Mouse (Mus musculus): ENCODE data around the gene Calu. TPM values are rescaled to one million over a fixed set of nuclear protein-coding genes. Genes with fewer than 3 reads are reported as not detected.
"Not testable (repeated sequence)": the region's sequence is repeated elsewhere in the genome, so short reads cannot be mapped to it uniquely, and the experiment has no call there.

Gene Calu
- polyA plus RNA-seq, 1 experiment from 2014 or later, result 409 TPM

- H3K27ac ChIP-seq (replicated peaks), result no peak overlapping the region
These were observed 25.7 kb upstream of the Calu start for GRCm38 (mm10) chr6:29322147-29322546.

GRCm38 (mm10) chr6:29322735-29323134, 25.1 kb upstream of the Calu start:
- H3K36me3 ChIP-seq, result no peaks in the 10 kb centered on the region
- H3K27ac ChIP-seq (replicated peaks), result no peak overlapping the region
- no peaks in the 10 kb centered on the region for H3K9me3 ChIP-seq
- peaks cover 8% of the 10 kb centered on the region for H3K4me1 ChIP-seq
- H3K4me3 ChIP-seq, result no peak overlapping the region
- WGBS, result 49% methylated on average over 4 of the region's 4 CpGs
- no peak overlapping the region for H3K9ac ChIP-seq
- H3K27me3 ChIP-seq (replicated peaks), result peaks cover 3% of the 10 kb centered on the region; the same call in 1 of the 2 replicates
- no peak overlapping the region for H3K4me2 ChIP-seq
- no peak for ATAC-seq (ENCODE audit: extremely low read depth, insufficient number of reproducible peaks, low FRiP score, low TSS enrichment)

More at GRCm38 (mm10) chr6:29322147-29322546, 25.7 kb upstream of the Calu start:
- Histone ChIP-seq H3K4me2 (no peak overlapping the region), H3K4me1 (peaks cover 8% of the 10 kb centered on the region), H3K9me3 (no peaks in the 10 kb centered on the region), H3K36me3 (no peaks in the 10 kb centered on the region), H3K9ac (no peak overlapping the region), H3K27me3 (replicated peaks) (peaks cover 3% of the 10 kb centered on the region; the same call in 1 of the 2 replicates), H3K4me3 (no peak overlapping the region)
- 83% methylated on average over 7 of the region's 7 CpGs for whole genome bisulfite sequencing
- no peak for ATAC-seq (ENCODE audit: extremely low read depth, insufficient number of reproducible peaks, low FRiP score, low TSS enrichment)

GRCm38 (mm10) chr6:29326961-29327360, 20.9 kb upstream of the Calu start:
- 78% methylated on average over 9 of the region's 9 CpGs for WGBS

GRCm38 (mm10) chr6:29329514-29329913, 18.4 kb upstream of the Calu start:
- Histone ChIP-seq H3K27me3 (replicated peaks) (peaks cover 3% of the 10 kb centered on the region; the same call in 1 of the 2 replicates), H3K9me3 (no peaks in the 10 kb centered on the region), H3K4me1 (no peaks in the 10 kb centered on the region), H3K9ac (no peak overlapping the region), H3K27ac (replicated peaks) (no peak overlapping the region), H3K4me3 (no peak overlapping the region), H3K4me2 (no peak overlapping the region), H3K36me3 (no peaks in the 10 kb centered on the region)
- ATAC-seq (ENCODE audit: extremely low read depth, insufficient number of reproducible peaks, low FRiP score, low TSS enrichment), result no peak
- WGBS, result 44% methylated on average over 4 of the region's 4 CpGs

More at GRCm38 (mm10) chr6:29326961-29327360, 20.9 kb upstream of the Calu start:
- no peaks in the 10 kb centered on the region for H3K9me3 ChIP-seq
- H3K36me3 ChIP-seq, result no peaks in the 10 kb centered on the region
- no peak overlapping the region for H3K4me3 ChIP-seq
- no peak overlapping the region for H3K4me2 ChIP-seq
- no peaks in the 10 kb centered on the region for H3K4me1 ChIP-seq
- H3K9ac ChIP-seq, result no peak overlapping the region
- peaks cover 3% of the 10 kb centered on the region; the same call in 1 of the 2 replicates for H3K27me3 ChIP-seq (replicated peaks)
- no peak overlapping the region for H3K27ac ChIP-seq (replicated peaks)
- ATAC-seq (ENCODE audit: extremely low read depth, insufficient number of reproducible peaks, low FRiP score, low TSS enrichment), result no peak

GRCm38 (mm10) chr6:29346512-29346911, 1.4 kb upstream of the Calu start:
- H3K36me3 ChIP-seq; H3K4me3 ChIP-seq; ATAC-seq (ENCODE audit: extremely low read depth, insufficient number of reproducible peaks, low FRiP score, low TSS enrichment); H3K9me3 ChIP-seq; H3K9ac ChIP-seq; H3K27ac ChIP-seq (replicated peaks); H3K4me2 ChIP-seq; H3K27me3 ChIP-seq (replicated peaks): not testable (repeated sequence)
- WGBS, result 89% methylated on average over 2 of the region's 2 CpGs
- peaks cover 30% of the 10 kb centered on the region for H3K4me1 ChIP-seq

GRCm38 (mm10) chr6:29347189-29347588, 680 bp upstream of the Calu start:
- peak overlapping the region; percentile 99 for H3K4me3 ChIP-seq
- peak overlapping the region; percentile 83 for H3K4me2 ChIP-seq
- peak overlapping the region; percentile 79 for H3K9ac ChIP-seq
- ATAC-seq (ENCODE audit: extremely low read depth, insufficient number of reproducible peaks, low FRiP score, low TSS enrichment), result no peak
- peak overlapping the region; percentile 96 for H3K27ac ChIP-seq (replicated peaks)
- H3K36me3 ChIP-seq, result no peaks in the 10 kb centered on the region
- no peaks in the 10 kb centered on the region for H3K27me3 ChIP-seq (replicated peaks)
- H3K9me3 ChIP-seq, result no peaks in the 10 kb centered on the region
- H3K4me1 ChIP-seq, result peaks cover 37% of the 10 kb centered on the region
- WGBS, result 31% methylated on average over 7 of the region's 7 CpGs

GRCm38 (mm10) chr6:29348371-29348724, 479 bp downstream of the Calu start:
- Histone ChIP-seq H3K27me3 (replicated peaks) (no peaks in the 10 kb centered on the region), H3K4me1 (peaks cover 49% of the 10 kb centered on the region), H3K27ac (replicated peaks) (peak overlapping the region; percentile 96), H3K4me2 (peak overlapping the region; percentile 83), H3K4me3 (peak overlapping the region; percentile 99), H3K9ac (peak overlapping the region; percentile 98), H3K36me3 (no peaks in the 10 kb centered on the region), H3K9me3 (no peaks in the 10 kb centered on the region)
- WGBS, result under 1% methylated on average over 15 of the region's 15 CpGs
- no peak for ATAC-seq (ENCODE audit: extremely low read depth, insufficient number of reproducible peaks, low FRiP score, low TSS enrichment)

- Histone ChIP-seq H3K9ac (no peak overlapping the region), H3K27ac (replicated peaks) (no peak overlapping the region), H3K4me2 (peak overlapping the region; percentile 56), H3K4me3 (0 out of 2 replicates have a peak overlapping the region, but pooled peaks have one; percentile 3), H3K36me3 (peaks cover 4% of the 10 kb centered on the region), H3K9me3 (no peaks in the 10 kb centered on the region), H3K27me3 (replicated peaks) (no peaks in the 10 kb centered on the region), H3K4me1 (peaks cover 72% of the 10 kb centered on the region)
- ATAC-seq (ENCODE audit: extremely low read depth, insufficient number of reproducible peaks, low FRiP score, low TSS enrichment), result no peak
These were observed 3.7 kb downstream of the Calu start for GRCm38 (mm10) chr6:29351613-29352012.

GRCm38 (mm10) chr6:29352816-29353215, 4.9 kb downstream of the Calu start:
- Histone ChIP-seq H3K9ac (peak overlapping the region; percentile 65), H3K4me1 (peaks cover 72% of the 10 kb centered on the region), H3K4me2 (peak overlapping the region; percentile 56), H3K36me3 (peaks cover 16% of the 10 kb centered on the region), H3K4me3 (peak overlapping the region; percentile 22), H3K9me3 (no peaks in the 10 kb centered on the region), H3K27ac (replicated peaks) (peak overlapping the region; percentile 65), H3K27me3 (replicated peaks) (no peaks in the 10 kb centered on the region)
- 8% methylated on average over 5 of the region's 5 CpGs for WGBS
- ATAC-seq (ENCODE audit: extremely low read depth, insufficient number of reproducible peaks, low FRiP score, low TSS enrichment), result no peak

- H3K9me3 ChIP-seq, result no peaks in the 10 kb centered on the region
- peaks cover 65% of the 10 kb centered on the region for H3K36me3 ChIP-seq
- WGBS, result 81% methylated on average over 3 of the region's 3 CpGs
- peak overlapping the region; percentile 48 for H3K4me2 ChIP-seq
- H3K27ac ChIP-seq (replicated peaks), result peak overlapping the region; percentile 85
- H3K27me3 ChIP-seq (replicated peaks), result no peaks in the 10 kb centered on the region
- peaks cover 45% of the 10 kb centered on the region for H3K4me1 ChIP-seq
- no peak for ATAC-seq (ENCODE audit: extremely low read depth, insufficient number of reproducible peaks, low FRiP score, low TSS enrichment)
- H3K9ac ChIP-seq, result 0 out of 2 replicates have a peak overlapping the region, but pooled peaks have one; percentile 64
- H3K4me3 ChIP-seq, result no peak overlapping the region
These were observed 11.5 kb downstream of the Calu start for GRCm38 (mm10) chr6:29359386-29359785.

GRCm38 (mm10) chr6:29360211-29360610, 12.3 kb downstream of the Calu start:
- Histone ChIP-seq H3K4me2 (peak overlapping the region; percentile 48), H3K9me3 (no peaks in the 10 kb centered on the region), H3K27me3 (replicated peaks) (no peaks in the 10 kb centered on the region), H3K9ac (peak overlapping the region; percentile 64; the same call in 1 of the 2 replicates), H3K36me3 (peaks cover 72% of the 10 kb centered on the region), H3K27ac (replicated peaks) (peak overlapping the region; percentile 85), H3K4me1 (peaks cover 38% of the 10 kb centered on the region), H3K4me3 (no peak overlapping the region)
- ATAC-seq (ENCODE audit: extremely low read depth, insufficient number of reproducible peaks, low FRiP score, low TSS enrichment), result peak; percentile 31; the same call in 1 of the 2 replicates
- WGBS, result 30% methylated on average over 6 of the region's 6 CpGs
